Mouse (Mus musculus) lung, postnatal 0 days (tissue): ENCODE data around the gene Rsph3b. TPM values are rescaled to one million over a fixed set of nuclear protein-coding genes. Genes with fewer than 3 reads are reported as not detected.
"Not testable (repeated sequence)": the region's sequence is repeated elsewhere in the genome, so short reads cannot be mapped to it uniquely, and the experiment has no call there.

Experiments
- ATAC-seq: fragments of 200-750 bp; cut with Nextera tagmentation; 2 replicates; pipeline ENCODE4 v1.8.0; 2017; ENCODE audit warnings: moderate library complexity
- DNase-seq: peaks from one replicate; pipeline ENCODE4 v3.0.0-alpha.2; 2016; ENCODE audit warnings: low spot score
- H3K27ac ChIP-seq: fragments of 300-500 bp; sonication (generic); 2 replicates; pipeline ENCODE4 v1.5.1; 2014; ENCODE audit warnings: antibody characterized with exemption, mild to moderate bottlenecking, low read length, mixed read lengths
- H3K27me3 ChIP-seq: fragments of 300-500 bp; sonication (generic); replicated peaks from 2 replicates; pipeline ENCODE4 v1.6.1; 2014; ENCODE audit warnings: low read length, mixed read lengths; ENCODE audit not compliant: insufficient read depth
- H3K36me3 ChIP-seq: fragments of 300-500 bp; sonication (generic); 2 replicates; pipeline ENCODE4 v1.6.1; 2014; ENCODE audit warnings: low read length, mixed read lengths; ENCODE audit not compliant: insufficient read depth
- H3K4me1 ChIP-seq: fragments of 300-500 bp; sonication (generic); 2 replicates; pipeline ENCODE4 v1.6.1; 2014; ENCODE audit warnings: antibody characterized with exemption, low read depth, low read length, mixed read lengths; ENCODE audit not compliant: insufficient read depth
- H3K4me2 ChIP-seq: fragments of 300-500 bp; sonication (generic); replicated peaks from 2 replicates; pipeline ENCODE4 v1.6.1; 2014; ENCODE audit warnings: low read depth, mild to moderate bottlenecking, low read length, moderate library complexity, mixed read lengths
- H3K4me3 ChIP-seq: fragments of 300-500 bp; sonication (generic); 2 replicates; pipeline ENCODE4 v1.5.1; 2014; ENCODE audit warnings: low read depth, low read length
- H3K9ac ChIP-seq: fragments of 300-500 bp; sonication (generic); replicated peaks from 2 replicates; pipeline ENCODE4 v1.6.1; 2014; ENCODE audit warnings: low read depth, mild to moderate bottlenecking
- H3K9me3 ChIP-seq: fragments of 300-500 bp; sonication (generic); 2 replicates; pipeline ENCODE4 v1.6.1; 2016; ENCODE audit warnings: low read length, mixed read lengths
- CTCF ChIP-seq: IDR thresholded peaks from 2 replicates; pipeline ENCODE4 v1.5.1; 2016; ENCODE audit warnings: antibody characterized with exemption, mild to moderate bottlenecking
- WGBS: fragments of 180-500 bp; shearing (Covaris S2); extraction: QIAGEN DNeasy Blood & Tissue Kit; methylation state at CpG from one replicate; pipeline ENCODE4 v1.1.7; 2014; 5-methylcytosine and 5-hydroxymethylcytosine counted together
- polyA plus RNA-seq: library from polyadenylated mRNA; unstranded; fragments of >200 nt; fragmentation: Nextera tagmentation; extraction: Ambion mirVana; gene quantifications from 2 replicates; pipeline ENCODE4 v1.2.1, GENCODE M21; 2015

The Rsph3b gene
- polyA plus RNA-seq = 47.2 and 52.6 TPM in 2 replicates

- peak within 1 kb of the TSS; percentile 47; the same call in 1 of the 2 replicates for H3K27ac ChIP-seq
- peak within 1 kb of the TSS; percentile 70 for H3K4me2 ChIP-seq
- H3K36me3 ChIP-seq, H3K4me1 ChIP-seq, H3K27me3 ChIP-seq, H3K9me3 ChIP-seq: not testable (repeated sequence)
- 0 out of 2 replicates have a peak within 1 kb of the TSS, but pooled peaks have one; percentile 5 for H3K9ac ChIP-seq
- peak; percentile 79 for DNase-seq
- H3K4me3 ChIP-seq = peak within 1 kb of the TSS; percentile 54
- ATAC-seq = peak; percentile 98
- WGBS = under 1% methylated on average over 71 of the region's 73 CpGs
- TF ChIP-seq CTCF = peak; percentile 36
These were observed at the start of gene Rsph3b for GRCm38 (mm10) chr17:6947984-6948768. Gene Rsph3b, minus strand, starts transcription at chr17:6948682.

- not testable (repeated sequence) for H3K36me3 ChIP-seq, DNase-seq, H3K4me1 ChIP-seq, H3K4me3 ChIP-seq, H3K9me3 ChIP-seq, H3K4me2 ChIP-seq, H3K9ac ChIP-seq, H3K27me3 ChIP-seq, H3K27ac ChIP-seq
- peak; percentile 44; the same call in 1 of the 2 replicates for ATAC-seq
- no CpG with 5 or more reads among the region's 7 CpGs for WGBS
These were observed 49.5 kb upstream of the Rsph3b start for GRCm38 (mm10) chr17:6997778-6998490.

- H3K9me3 ChIP-seq, H3K9ac ChIP-seq, H3K27me3 ChIP-seq, H3K4me2 ChIP-seq, H3K4me3 ChIP-seq, H3K27ac ChIP-seq, DNase-seq, H3K36me3 ChIP-seq, ATAC-seq, H3K4me1 ChIP-seq: not testable (repeated sequence)
- 73% methylated on average over 8 of the region's 8 CpGs for WGBS
These were observed 48.3 kb upstream of the Rsph3b start for GRCm38 (mm10) chr17:6996826-6997225.

- not testable (repeated sequence) for H3K4me1 ChIP-seq, H3K9ac ChIP-seq, H3K36me3 ChIP-seq, H3K27me3 ChIP-seq, H3K9me3 ChIP-seq, H3K4me3 ChIP-seq, DNase-seq, H3K4me2 ChIP-seq, H3K27ac ChIP-seq, ATAC-seq
- WGBS = no CpG with 5 or more reads among the region's 6 CpGs
These were observed 47.0 kb upstream of the Rsph3b start for GRCm38 (mm10) chr17:6995504-6995903.

- not testable (repeated sequence) for H3K4me1 ChIP-seq, H3K36me3 ChIP-seq, H3K27ac ChIP-seq, H3K9ac ChIP-seq, DNase-seq, H3K27me3 ChIP-seq, H3K9me3 ChIP-seq, H3K4me2 ChIP-seq, H3K4me3 ChIP-seq, ATAC-seq
- WGBS = 83% methylated on average over 1 of the region's 1 CpGs
These were observed 37.6 kb upstream of the Rsph3b start for GRCm38 (mm10) chr17:6986118-6986517.

- not testable (repeated sequence) for H3K27ac ChIP-seq, H3K27me3 ChIP-seq, H3K4me1 ChIP-seq, H3K9ac ChIP-seq, DNase-seq, H3K36me3 ChIP-seq, H3K9me3 ChIP-seq, ATAC-seq, H3K4me2 ChIP-seq, H3K4me3 ChIP-seq
- WGBS = 96% methylated on average over 5 of the region's 8 CpGs
These were observed 31.7 kb upstream of the Rsph3b start for GRCm38 (mm10) chr17:6980144-6980543.

DNA sequence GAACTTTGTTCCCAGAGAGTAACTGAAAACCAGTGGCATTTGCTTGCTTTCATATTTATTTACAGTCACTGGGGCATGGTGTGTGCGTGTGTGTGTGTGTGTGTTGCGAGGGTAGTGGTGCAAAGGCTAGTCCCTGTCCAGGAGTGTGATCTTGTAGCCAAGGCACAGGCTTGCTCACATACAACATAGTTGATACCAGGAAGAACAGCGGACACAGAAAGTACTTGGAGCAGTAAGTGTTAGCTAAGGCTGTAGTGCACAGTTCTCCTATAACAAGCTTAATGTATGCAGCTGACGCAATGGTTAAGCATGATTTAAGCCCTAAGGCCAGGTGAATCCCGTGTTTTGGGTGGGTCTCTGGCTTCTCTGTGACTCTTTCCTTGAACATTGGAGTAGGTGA is 30.9 kb upstream of the Rsph3b start:
- not testable (repeated sequence) for H3K4me1 ChIP-seq, H3K36me3 ChIP-seq, H3K27me3 ChIP-seq, H3K9ac ChIP-seq, H3K9me3 ChIP-seq, H3K27ac ChIP-seq
- 8% methylated on average over 4 of the region's 5 CpGs for WGBS
- DNase-seq = peak; percentile 13
- Histone ChIP-seq H3K4me3 (peak overlapping the region; percentile 45), H3K4me2 (peak overlapping the region; percentile 55)
- ATAC-seq = peak; percentile 4; the same call in 1 of the 2 replicates

- ATAC-seq (peak; percentile 98), DNase-seq (peak; percentile 23)
- H3K36me3 ChIP-seq, H3K27me3 ChIP-seq, H3K9me3 ChIP-seq, H3K27ac ChIP-seq, H3K4me1 ChIP-seq: not testable (repeated sequence)
- 2% methylated on average over 20 of the region's 68 CpGs for WGBS
- Histone ChIP-seq H3K4me3 (peak within 1 kb of the TSS; percentile 45), H3K4me2 (peak within 1 kb of the TSS; percentile 55), H3K9ac (peak within 1 kb of the TSS; percentile 39; the same call in 1 of the 2 replicates)
These were observed 30.1 kb upstream of the Rsph3b start, which contains the start of gene Gm49721 for GRCm38 (mm10) chr17:6978287-6979248. Gene Gm49721, plus strand, starts transcription at chr17:6978904.
